29 mouse cellular contexts compared by ENCODE assay signal in the genomic region with DNA sequence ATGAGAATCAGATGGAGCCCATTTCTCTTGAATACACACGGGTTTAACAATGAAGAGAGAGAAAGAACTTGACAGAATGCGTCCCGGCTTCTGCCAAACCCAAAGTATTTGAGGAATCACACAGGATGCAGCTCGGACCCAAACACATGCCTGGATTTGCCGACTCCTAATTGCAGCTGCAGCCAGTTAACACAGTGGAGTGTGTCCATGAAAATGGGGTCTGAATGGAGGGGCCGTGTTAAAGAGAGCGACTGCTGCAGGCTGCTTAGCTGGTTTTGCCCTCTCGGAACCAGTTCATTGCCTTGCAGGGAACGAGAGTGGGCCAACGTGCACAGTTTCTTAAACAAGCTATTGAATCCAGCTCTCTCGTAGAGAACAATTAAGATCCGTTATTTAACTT. TPM values are rescaled to one million over a fixed set of nuclear protein-coding genes. Genes with fewer than 3 reads are reported as not detected.
DNase-seq lines count a peak whose midpoint lies in the region; ATAC-seq lines count a peak whose summit lies in the region.
"Had no signal": no experiment of that assay in that cellular context is flagged by ENCODE, and none has a peak within 500 bp of the region (broad histone marks: within the 10 kb centered on the region; RNA-seq: fewer than 3 reads in every experiment).

No protein-coding gene starts in this region.

- WGBS in forebrain, embryonic 13.5 days = 33% methylated on average over 12 of the region's 12 CpGs
- 28% methylated on average over 12 of the region's 12 CpGs for WGBS in forebrain, embryonic 12.5 days
- WGBS in midbrain, embryonic 13.5 days = 68% methylated on average over 12 of the region's 12 CpGs
- 82% methylated on average over 12 of the region's 12 CpGs for WGBS in midbrain, embryonic 10.5 days
- WGBS in embryonic facial prominence, embryonic 14.5 days = 50% methylated on average over 12 of the region's 12 CpGs

- H3K36me3 ChIP-seq in forebrain, embryonic 13.5 days (ENCODE audit: poor library complexity, severe bottlenecking) = no peaks in the 10 kb centered on the region
- no peaks in the 10 kb centered on the region for H3K36me3 ChIP-seq in forebrain, embryonic 12.5 days (replicated peaks)
- H3K36me3 ChIP-seq in midbrain, embryonic 13.5 days = no peaks in the 10 kb centered on the region
- no peaks in the 10 kb centered on the region for H3K36me3 ChIP-seq in midbrain, embryonic 10.5 days
- no peaks in the 10 kb centered on the region for H3K36me3 ChIP-seq in embryonic facial prominence, embryonic 14.5 days (ENCODE audit: control insufficient read depth, insufficient read depth, low read length)
- H3K36me3 ChIP-seq: embryonic facial prominence, embryonic 12.5 days; G1E; heart, embryonic 12.5 days; heart, embryonic 15.5 days; hindbrain, embryonic 10.5 days; hindbrain, embryonic 13.5 days; intestine, embryonic 15.5 days had no signal

- H3K27me3 ChIP-seq in forebrain, embryonic 13.5 days = no peaks in the 10 kb centered on the region
- H3K27me3 ChIP-seq in forebrain, embryonic 12.5 days = no peaks in the 10 kb centered on the region
- H3K27me3 ChIP-seq in midbrain, embryonic 13.5 days = no peaks in the 10 kb centered on the region
- no peaks in the 10 kb centered on the region for H3K27me3 ChIP-seq in midbrain, embryonic 10.5 days (ENCODE audit: low read depth, poor library complexity, severe bottlenecking)
- H3K27me3 ChIP-seq in embryonic facial prominence, embryonic 14.5 days (replicated peaks; ENCODE audit: control insufficient read depth, insufficient read depth, low read length) = no peaks in the 10 kb centered on the region
- H3K27me3 ChIP-seq: CH12.LX; embryonic facial prominence, embryonic 12.5 days; heart, embryonic 12.5 days; heart, embryonic 15.5 days; hindbrain, embryonic 13.5 days; intestine, embryonic 15.5 days had no signal

- ATAC-seq in forebrain, embryonic 13.5 days = peak; percentile 33; the same call in 1 of the 2 replicates
- ATAC-seq in forebrain, embryonic 12.5 days (ENCODE audit: low FRiP score) = no peak; the same call in 1 of the 2 replicates
- 0 out of 2 replicates have a peak, but pooled peaks have one; percentile 30 for ATAC-seq in midbrain, embryonic 13.5 days
- no peak for ATAC-seq in embryonic facial prominence, embryonic 14.5 days (ENCODE audit: low read depth)
- ATAC-seq: forebrain, postnatal 0 days; hindbrain, embryonic 16.5 days; intestine, embryonic 15.5 days had no signal

- H3K4me2 ChIP-seq in forebrain, embryonic 13.5 days = no peak overlapping the region; the same call in 1 of the 2 replicates
- no peak overlapping the region for H3K4me2 ChIP-seq in forebrain, embryonic 12.5 days
- H3K4me2 ChIP-seq in midbrain, embryonic 13.5 days (replicated peaks) = no peak overlapping the region
- H3K4me2 ChIP-seq in embryonic facial prominence, embryonic 14.5 days (ENCODE audit: low read depth, low read length) = 0 out of 2 replicates have a peak overlapping the region, but pooled peaks have one; percentile 1
- H3K4me2 ChIP-seq: embryonic facial prominence, embryonic 12.5 days; heart, embryonic 12.5 days; heart, embryonic 15.5 days; hindbrain, embryonic 13.5 days; intestine, embryonic 15.5 days had no signal

- H3K4me1 ChIP-seq in forebrain, embryonic 13.5 days = peaks cover 9% of the 10 kb centered on the region
- peaks cover 6% of the 10 kb centered on the region; the same call in 1 of the 2 replicates for H3K4me1 ChIP-seq in forebrain, embryonic 12.5 days
- H3K4me1 ChIP-seq in midbrain, embryonic 13.5 days (replicated peaks) = no peaks in the 10 kb centered on the region
- no peaks in the 10 kb centered on the region for H3K4me1 ChIP-seq in midbrain, embryonic 10.5 days
- peaks cover 4% of the 10 kb centered on the region; the same call in 1 of the 2 replicates for H3K4me1 ChIP-seq in embryonic facial prominence, embryonic 14.5 days (ENCODE audit: control insufficient read depth, insufficient read depth, low read length)
- H3K4me1 ChIP-seq: embryonic facial prominence, embryonic 12.5 days; hindbrain, embryonic 13.5 days; intestine, embryonic 15.5 days had no signal

- H3K9ac ChIP-seq in forebrain, embryonic 13.5 days = no peak overlapping the region
- H3K9ac ChIP-seq in forebrain, embryonic 12.5 days = no peak overlapping the region
- no peak overlapping the region for H3K9ac ChIP-seq in midbrain, embryonic 13.5 days (replicated peaks)
- no peak overlapping the region for H3K9ac ChIP-seq in embryonic facial prominence, embryonic 14.5 days (ENCODE audit: low read depth, low read length)
- H3K9ac ChIP-seq: embryonic facial prominence, embryonic 12.5 days; forebrain, postnatal 0 days; heart, embryonic 12.5 days; heart, embryonic 15.5 days; hindbrain, embryonic 13.5 days; intestine, embryonic 15.5 days had no signal

- no peaks in the 10 kb centered on the region for H3K9me3 ChIP-seq in forebrain, embryonic 13.5 days (replicated peaks)
- no peaks in the 10 kb centered on the region for H3K9me3 ChIP-seq in forebrain, embryonic 12.5 days
- no peaks in the 10 kb centered on the region for H3K9me3 ChIP-seq in midbrain, embryonic 13.5 days
- no peaks in the 10 kb centered on the region for H3K9me3 ChIP-seq in midbrain, embryonic 10.5 days (replicated peaks)
- no peaks in the 10 kb centered on the region for H3K9me3 ChIP-seq in embryonic facial prominence, embryonic 14.5 days (ENCODE audit: control insufficient read depth, low read length)
- H3K9me3 ChIP-seq: embryonic facial prominence, embryonic 12.5 days; heart, embryonic 12.5 days; heart, embryonic 15.5 days; hindbrain, embryonic 10.5 days; hindbrain, embryonic 13.5 days; intestine, embryonic 15.5 days had no signal

- H3K4me3 ChIP-seq in forebrain, embryonic 13.5 days = no peak overlapping the region
- H3K4me3 ChIP-seq in forebrain, embryonic 12.5 days (replicated peaks) = no peak overlapping the region
- no peak overlapping the region for H3K4me3 ChIP-seq in midbrain, embryonic 13.5 days (replicated peaks)
- H3K4me3 ChIP-seq in midbrain, embryonic 10.5 days = no peak overlapping the region
- H3K4me3 ChIP-seq in embryonic facial prominence, embryonic 14.5 days (ENCODE audit: low read depth, low read length) = no peak overlapping the region
- H3K4me3 ChIP-seq: embryonic facial prominence, embryonic 12.5 days; gastrocnemius, adult 2 months; heart, embryonic 12.5 days; heart, embryonic 15.5 days; hindbrain, embryonic 10.5 days; hindbrain, embryonic 13.5 days; intestine, embryonic 15.5 days had no signal

- DNase-seq in midbrain, embryonic 10.5 days (ENCODE audit: low spot score) = no peak
- peak; percentile 40 for DNase-seq in Muller cell, postnatal 12 days (ENCODE audit: inconsistent ontology term)
- DNase-seq in embryonic facial prominence, embryonic 14.5 days (ENCODE audit: low spot score) = peak; percentile 77
- DNase-seq in urinary bladder, postnatal 4 days (ENCODE audit: low spot score in 2 of 2) = no peak
- DNase-seq: adrenal gland, adult 2 months; adrenal gland, postnatal 14 days; B cell, adult 2 months; cerebellum, adult 18-20 months; cerebellum, adult 9-10 months; cerebellum, postnatal 14 days; forebrain, postnatal 0 days; gastrocnemius, adult 2 months; gastrocnemius, postnatal 25 days; heart, adult 18-20 months; heart, postnatal 10 days; heart, postnatal 36 days; kidney, adult 11 months had no signal

- no peak overlapping the region for H3K27ac ChIP-seq in forebrain, embryonic 13.5 days
- no peak overlapping the region for H3K27ac ChIP-seq in forebrain, embryonic 12.5 days
- no peak overlapping the region for H3K27ac ChIP-seq in midbrain, embryonic 13.5 days
- H3K27ac ChIP-seq in midbrain, embryonic 10.5 days (replicated peaks) = no peak overlapping the region
- H3K27ac ChIP-seq in embryonic facial prominence, embryonic 14.5 days (replicated peaks; ENCODE audit: low read depth, low read length) = peak overlapping the region; percentile 49; the same call in 1 of the 2 replicates
- H3K27ac ChIP-seq: embryonic facial prominence, embryonic 12.5 days; gastrocnemius, adult 2 months; heart, embryonic 15.5 days; hindbrain, embryonic 10.5 days; hindbrain, embryonic 13.5 days; intestine, embryonic 15.5 days had no signal

RNA-seq across cellular contexts. Expression of a gene that starts 14.6 kb away (rescaled TPM):
- polyA plus RNA-seq in forebrain, embryonic 13.5 days (2015; fragmentation: Nextera tagmentation; extraction: Ambion mirVana) = 1.5 TPM in 2 replicates
- 2.2 and 2.3 TPM in 2 replicates for polyA plus RNA-seq in forebrain, embryonic 12.5 days (2016; fragmentation: Nextera tagmentation; extraction: Ambion mirVana)
- polyA plus RNA-seq in midbrain, embryonic 13.5 days (2015; fragmentation: Nextera tagmentation; extraction: Ambion mirVana) = 1.3 and 2.1 TPM in 2 replicates
- 1.00 and 1.2 TPM in 2 replicates for polyA plus RNA-seq in midbrain, embryonic 10.5 days (2016; fragmentation: Nextera tagmentation; extraction: Ambion mirVana)
- 24.4 and 27.5 TPM in 2 replicates for polyA plus RNA-seq in embryonic facial prominence, embryonic 14.5 days (2014; fragmentation: Nextera tagmentation; extraction: Ambion mirVana)

Comparison
In these comparisons a context has a peak if more than half of its experiments do, and no peak if none do; other contexts are left out.
1. ATAC-seq: peak in forebrain, embryonic 13.5 days (single experiment) and midbrain, embryonic 13.5 days (single experiment); none in forebrain, embryonic 12.5 days (single experiment) and embryonic facial prominence, embryonic 14.5 days (single experiment).
2. DNase-seq: peak in Muller cell, postnatal 12 days (single experiment) and embryonic facial prominence, embryonic 14.5 days (single experiment); none in midbrain, embryonic 10.5 days (single experiment) and urinary bladder, postnatal 4 days (0 of 2).